Mouse (Mus musculus) small intestine, adult 2 months (tissue): Measurements from ENCODE around the gene Naaladl2.

Experiments
- CTCF ChIP-seq: fragments of 200-500 bp; IDR thresholded peaks from 2 replicates; pipeline ENCODE4 v1.5.1; 2012; ENCODE audit warnings: low read depth, mild to moderate bottlenecking, control low read depth, inconsistent platforms, low read length, moderate library complexity, mixed read lengths; ENCODE audit not compliant: insufficient replicate concordance, insufficient read length; ENCODE audit errors: extremely low read depth
- POLR2A ChIP-seq: fragments of 200-500 bp; IDR thresholded peaks from 2 replicates; pipeline ENCODE4 v1.6.1; 2012; ENCODE audit warnings: low read depth, mild to moderate bottlenecking, control low read depth, inconsistent platforms, low read length, moderate library complexity

- TF ChIP-seq POLR2A (no peak), CTCF (no peak)
Measured at GRCm38 (mm10) chr3:25108997-25109396, 35.1 kb downstream of the Naaladl2 start.
